Mouse (Mus musculus) MEL (cell line): ENCODE measurements at regions not wholly inside any gene's neighbourhood (a gene's known extent, or its start where the extent isn't known, plus 50 kb on each side); places are given as distances from the start of the nearest gene placed in this dataset.

Experiments used
- DNase-seq: peaks from one replicate; pipeline ENCODE4 v3.0.0; 2011; ENCODE audit warnings: low read depth, low spot score
- H3K27ac ChIP-seq: 2 replicates; pipeline ENCODE4 v1.5.1; 2012; ENCODE audit warnings: low read depth, mild to moderate bottlenecking, control low read depth, low read length, moderate library complexity; ENCODE audit not compliant: control insufficient read depth
- H3K27me3 ChIP-seq, 2 experiments: fragments of 150-350 bp in 1 of 2; sonication (generic) in 1 of 2; 2 replicates each; pipeline ENCODE4 v1.6.1; 2012; ENCODE audit warnings: low read length in 2 of 2, mild to moderate bottlenecking in 2 of 2, improper control_type of control experiment in 1 of 2, moderate library complexity in 1 of 2; ENCODE audit not compliant: insufficient read depth in 2 of 2, control insufficient read depth in 1 of 2
- H3K36me3 ChIP-seq, 2 experiments: 2 replicates each; pipeline ENCODE4 v1.6.1; 2012 to 2014; ENCODE audit warnings: low read length in 2 of 2, improper control_type of control experiment in 1 of 2, inconsistent platforms in 1 of 2, mild to moderate bottlenecking in 1 of 2; ENCODE audit not compliant: insufficient read depth in 2 of 2, control insufficient read depth in 1 of 2
- H3K4me1 ChIP-seq, 2 experiments: fragments of 150-350 bp in 1 of 2; sonication (generic) in 1 of 2; 2 replicates each; pipeline ENCODE4 v1.6.1; 2012; ENCODE audit warnings: low read length in 2 of 2, improper control_type of control experiment in 1 of 2, mild to moderate bottlenecking in 1 of 2; ENCODE audit not compliant: insufficient read depth in 2 of 2, control insufficient read depth in 1 of 2
- H3K4me3 ChIP-seq, 2 experiments: fragments of 150-350 bp in 1 of 2; sonication (generic) in 1 of 2; 2 replicates each; pipeline ENCODE4 v1.5.1; 2012; ENCODE audit warnings: low read depth in 2 of 2, low read length in 2 of 2, mild to moderate bottlenecking in 2 of 2, moderate library complexity in 2 of 2, control low read depth in 1 of 2, improper control_type of control experiment in 1 of 2; ENCODE audit not compliant: control insufficient read depth in 1 of 2, insufficient read depth in 1 of 2
- H3K79me2 ChIP-seq: 2 replicates; pipeline ENCODE4 v1.6.1; 2012; ENCODE audit warnings: mild to moderate bottlenecking, low read length, moderate library complexity; ENCODE audit not compliant: control insufficient read depth, poor library complexity, insufficient read depth
- H3K9ac ChIP-seq: 2 replicates; pipeline ENCODE4 v1.6.1; 2012; ENCODE audit warnings: low read depth, mild to moderate bottlenecking, control low read depth, low read length, moderate library complexity; ENCODE audit not compliant: control insufficient read depth, poor library complexity, severe bottlenecking
- H3K9me3 ChIP-seq: fragments of 150-350 bp; sonication (generic); replicated peaks from 2 replicates; pipeline ENCODE4 v1.6.1; 2012; ENCODE audit warnings: mild to moderate bottlenecking, low read length, improper control_type of control experiment, moderate library complexity; ENCODE audit not compliant: insufficient read depth
- CHD1 ChIP-seq: IDR thresholded peaks from 2 replicates; pipeline ENCODE4 v1.6.1; 2012; ENCODE audit warnings: low read depth, mild to moderate bottlenecking, inconsistent platforms, low read length, improper control_type of control experiment
- CTCF ChIP-seq, 3 experiments: IDR thresholded peaks in 2 of 3; conservative IDR thresholded peaks in 1 of 3; 2 replicates each; pipeline ENCODE4 v1.5.1; 2011 to 2012; ENCODE audit warnings: low read length in 3 of 3, low read depth in 2 of 3, mild to moderate bottlenecking in 2 of 3, improper control_type of control experiment in 1 of 3, inconsistent platforms in 1 of 3, mixed read lengths in 1 of 3, moderate library complexity in 1 of 3; ENCODE audit not compliant: control insufficient read depth in 1 of 3, insufficient read depth in 1 of 3, poor library complexity in 1 of 3, severe bottlenecking in 1 of 3
- E2F4 ChIP-seq: IDR thresholded peaks from 2 replicates; pipeline ENCODE4 v1.6.1; 2011; ENCODE audit warnings: low read depth, low read length, improper control_type of control experiment, borderline replicate concordance
- EP300 ChIP-seq, 2 experiments: IDR thresholded peaks; 2 replicates each; pipeline ENCODE4 v1.6.1; 2011; ENCODE audit warnings: improper control_type of control experiment in 2 of 2, low read length in 2 of 2, low read depth in 1 of 2, mild to moderate bottlenecking in 1 of 2
- GABPA ChIP-seq: IDR thresholded peaks from 2 replicates; pipeline ENCODE4 v1.6.1; 2012; ENCODE audit warnings: low read depth, mild to moderate bottlenecking, inconsistent platforms, low read length, improper control_type of control experiment, moderate library complexity
- GATA1 ChIP-seq: IDR thresholded peaks from 2 replicates; pipeline ENCODE4 v1.6.1; 2011; ENCODE audit warnings: low read depth, low read length, improper control_type of control experiment
- MAX ChIP-seq: IDR thresholded peaks from 2 replicates; pipeline ENCODE4 v1.6.1; 2011; ENCODE audit warnings: low read length, improper control_type of control experiment
- MAZ ChIP-seq: IDR thresholded peaks from 2 replicates; pipeline ENCODE4 v1.6.1; 2012; ENCODE audit warnings: low read depth, mild to moderate bottlenecking, inconsistent platforms, low read length, improper control_type of control experiment
- MXI1 ChIP-seq: IDR thresholded peaks from 2 replicates; pipeline ENCODE4 v1.6.1; 2011; ENCODE audit warnings: mild to moderate bottlenecking, low read depth, low read length, improper control_type of control experiment
- MYC ChIP-seq: IDR thresholded peaks from 2 replicates; pipeline ENCODE4 v1.6.1; 2011; ENCODE audit warnings: low read depth, mild to moderate bottlenecking, low read length, improper control_type of control experiment, moderate library complexity
- POLR2AphosphoS5 ChIP-seq: IDR thresholded peaks from 2 replicates; pipeline ENCODE4 v1.6.1; 2012; ENCODE audit warnings: low read depth, borderline replicate concordance, mild to moderate bottlenecking, inconsistent platforms, low read length, moderate library complexity, mixed read lengths
- RCOR1 ChIP-seq: IDR thresholded peaks from 2 replicates; pipeline ENCODE4 v1.6.1; 2012; ENCODE audit warnings: low read depth, mild to moderate bottlenecking, inconsistent platforms, low read length, improper control_type of control experiment
- USF1 ChIP-seq: IDR thresholded peaks from 2 replicates; pipeline ENCODE4 v1.6.1; 2014; ENCODE audit warnings: low read depth, mild to moderate bottlenecking, inconsistent platforms, low read length, improper control_type of control experiment, moderate library complexity
- USF2 ChIP-seq, 2 experiments: IDR thresholded peaks; 2 replicates each; pipeline ENCODE4 v1.6.1; 2011 to 2012; ENCODE audit warnings: improper control_type of control experiment in 2 of 2, low read length in 2 of 2, borderline replicate concordance in 1 of 2, inconsistent platforms in 1 of 2, low read depth in 1 of 2, mild to moderate bottlenecking in 1 of 2; ENCODE audit not compliant: insufficient read depth in 1 of 2
- ZC3H11A ChIP-seq: IDR thresholded peaks from 2 replicates; pipeline ENCODE4 v1.6.1; 2012; ENCODE audit warnings: low read depth, mild to moderate bottlenecking, inconsistent platforms, low read length, improper control_type of control experiment
- ZKSCAN1 ChIP-seq: IDR thresholded peaks from 2 replicates; pipeline ENCODE4 v1.6.1; 2012; ENCODE audit warnings: low read depth, mild to moderate bottlenecking, inconsistent platforms, low read length, improper control_type of control experiment, moderate library complexity

GRCm38 (mm10) chr7:116603840-116604194 lies 99.6 kb downstream of the Nucb2 start:
- H3K4me1 ChIP-seq = peaks cover 0 to 5% of the 10 kb centered on the region in 2 experiments; a peak in 2 of 4 replicates
- no peak for TF ChIP-seq GABPA
- TF ChIP-seq E2F4 = no peak
- TF ChIP-seq POLR2AphosphoS5 = no peak
- TF ChIP-seq MYC = no peak
- TF ChIP-seq USF1 = peak; percentile 60; the same call in 1 of the 2 replicates
- TF ChIP-seq EP300 (IDR thresholded peaks at IDR 0.05; ENCODE audit: low read depth in 1 of 2, low read length in 2 of 2) = no peak
- TF ChIP-seq MAX = 0 out of 2 replicates have a peak, but pooled peaks have one; percentile 17
- 0 out of 4 replicates have a peak, but pooled peaks of 1 of the 2 experiments have one; percentile 32 for TF ChIP-seq USF2 (IDR thresholded peaks at IDR 0.05; ENCODE audit: borderline replicate concordance in 1 of 2, insufficient read depth in 1 of 2, low read depth in 1 of 2, low read length in 2 of 2)
- no peak for TF ChIP-seq CTCF (IDR thresholded peaks at IDR 0.05 in 2 of 3, conservative IDR thresholded peaks at IDR 0.05 in 1 of 3; ENCODE audit: control insufficient read depth in 1 of 3, insufficient read depth in 1 of 3, low read depth in 2 of 3, low read length in 3 of 3, poor library complexity in 1 of 3, severe bottlenecking in 1 of 3)
- no peak for TF ChIP-seq ZC3H11A
- no peak for TF ChIP-seq CHD1
- DNase-seq = peak; percentile 7

DNA sequence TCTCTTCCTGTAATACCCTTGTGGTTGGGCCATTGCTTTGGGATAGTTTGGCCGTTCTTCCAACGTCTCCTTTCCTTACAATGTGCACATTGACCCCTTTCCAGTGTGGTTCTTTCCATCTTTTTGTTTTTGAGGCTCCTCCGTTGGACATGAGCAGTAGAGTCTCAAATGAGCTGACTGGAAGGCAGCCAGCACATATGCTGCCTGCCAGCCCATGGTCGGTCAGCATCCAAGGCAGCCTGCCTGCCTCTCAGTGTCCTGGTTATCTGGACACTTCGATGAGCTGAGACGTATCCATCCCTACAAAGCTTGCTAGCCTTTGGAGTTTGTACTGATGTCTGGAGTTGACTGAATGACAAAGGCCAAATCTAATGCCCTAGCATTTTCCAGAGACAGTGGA lies 102.1 kb downstream of the Nucb2 start:
- Histone ChIP-seq H3K9me3 (no peaks in the 10 kb centered on the region), H3K79me2 (no peaks in the 10 kb centered on the region), H3K36me3 (no peaks in the 10 kb centered on the region; a peak in 2 of 4 replicates), H3K4me3 (no peak overlapping the region), H3K27ac (no peak overlapping the region), H3K4me1 (peaks cover 0 to 5% of the 10 kb centered on the region in 2 experiments; a peak in 2 of 4 replicates), H3K27me3 (no peaks in the 10 kb centered on the region), H3K9ac (no peak overlapping the region)
- DNase-seq = no peak
- TF ChIP-seq USF2 (IDR thresholded peaks at IDR 0.05; ENCODE audit: borderline replicate concordance in 1 of 2, insufficient read depth in 1 of 2, low read depth in 1 of 2, low read length in 2 of 2) = no peak
- TF ChIP-seq MXI1 = no peak
- no peak for TF ChIP-seq MAZ
- TF ChIP-seq ZKSCAN1 = no peak
- no peak for TF ChIP-seq RCOR1
- no peak for TF ChIP-seq GATA1
- TF ChIP-seq GABPA = no peak

More at GRCm38 (mm10) chr7:116603840-116604194, 99.6 kb downstream of the Nucb2 start:
- Histone ChIP-seq H3K36me3 (no peaks in the 10 kb centered on the region; a peak in 2 of 4 replicates), H3K79me2 (no peaks in the 10 kb centered on the region), H3K9ac (no peak overlapping the region), H3K4me3 (no peak overlapping the region), H3K27ac (no peak overlapping the region), H3K9me3 (no peaks in the 10 kb centered on the region), H3K27me3 (no peaks in the 10 kb centered on the region)
